Mouse (Mus musculus) testis, adult 2 months (tissue): Measurements from ENCODE around the gene Zfp933.
"Not testable (repeated sequence)": the region's sequence is repeated elsewhere in the genome, so short reads cannot be mapped to it uniquely, and the experiment has no call there.

Experiments used
- CTCF ChIP-seq: fragments of 200-500 bp; IDR thresholded peaks from 2 replicates; pipeline ENCODE4 v1.5.1; 2012; ENCODE audit warnings: low read depth, mild to moderate bottlenecking, inconsistent platforms, low read length, moderate library complexity; ENCODE audit not compliant: control insufficient read depth, insufficient read depth, insufficient replicate concordance
- POLR2A ChIP-seq: fragments of 200-500 bp; IDR thresholded peaks from 2 replicates; pipeline ENCODE4 v1.6.1; 2012; ENCODE audit warnings: low read depth, mild to moderate bottlenecking, inconsistent platforms, low read length, moderate library complexity; ENCODE audit not compliant: control insufficient read depth

GRCm38 (mm10) chr4:147839282-147839681, 8.9 kb downstream of the Zfp933 start:
- TF ChIP-seq POLR2A, CTCF: not testable (repeated sequence)
